Mouse (Mus musculus) embryo, embryonic 11.5 days (tissue): Measurements from ENCODE around the gene Serac1.

Experiments used
- DNase-seq: peaks from one replicate; pipeline ENCODE4 v3.0.0-alpha.2; 2012; ENCODE audit warnings: low read depth, low spot score

Serac1 gene

DNA sequence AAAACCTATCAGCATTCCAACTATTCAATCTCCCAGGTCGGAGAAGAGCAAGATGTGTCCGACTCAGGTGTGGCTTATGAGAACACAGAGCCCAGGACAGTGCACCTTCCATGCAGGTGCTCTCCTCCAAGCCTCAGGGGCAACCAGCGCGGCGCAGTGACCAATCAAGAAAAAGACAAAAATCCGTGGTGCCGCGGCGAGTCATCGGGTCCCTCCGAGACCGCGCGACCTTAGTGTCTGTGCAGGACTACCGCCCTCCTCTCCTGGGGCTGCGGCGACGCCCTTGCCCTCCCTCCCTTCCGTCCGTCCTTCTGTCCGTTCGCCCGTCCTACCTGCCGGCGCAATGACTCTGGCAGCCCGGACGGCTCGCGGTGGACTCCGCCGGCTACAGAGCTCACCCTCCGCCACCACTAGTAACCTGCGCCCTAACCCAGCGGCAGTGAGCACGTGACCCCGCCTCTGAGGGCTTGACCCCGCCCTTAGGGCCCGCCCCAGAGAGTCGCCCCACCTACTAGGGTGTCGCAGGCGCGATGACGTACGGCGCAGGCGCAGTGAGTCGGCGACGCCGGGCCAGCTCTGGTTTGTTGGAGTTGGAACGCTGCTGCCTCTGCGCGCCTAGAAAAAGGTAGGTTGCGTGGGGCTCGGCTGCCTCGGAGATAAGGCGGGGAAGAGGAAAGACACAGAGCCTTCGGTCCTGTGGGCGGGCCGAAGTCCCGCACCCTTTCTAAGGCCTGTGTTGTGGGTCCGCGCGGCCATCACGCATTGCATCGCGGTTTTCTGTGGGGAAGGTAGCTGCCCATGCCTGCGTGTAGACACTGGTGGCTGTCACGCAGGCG lies at the start of gene Serac1, which contains the start of gene Gtf2h5:
Gene Serac1, minus strand, starts transcription at position 455 of the 836 bp plus-strand sequence.
Gene Gtf2h5, plus strand, starts transcription at position 500 of the 836 bp plus-strand sequence.
- peak; percentile 96 for DNase-seq

- no peak for DNase-seq
These were observed 48.5 kb upstream of the Serac1 start for GRCm38 (mm10) chr17:6128039-6128438.

GRCm38 (mm10) chr17:6125441-6125840 lies 45.9 kb upstream of the Serac1 start:
- no peak for DNase-seq

GRCm38 (mm10) chr17:6123776-6124175 lies 44.2 kb upstream of the Serac1 start:
- DNase-seq = no peak

- DNase-seq = no peak
These were observed 39.3 kb upstream of the Serac1 start for GRCm38 (mm10) chr17:6118861-6119260.

- no peak for DNase-seq
These were observed 38.4 kb upstream of the Serac1 start for GRCm38 (mm10) chr17:6117917-6118316.

GRCm38 (mm10) chr17:6117148-6117725 lies 37.7 kb upstream of the Serac1 start:
- no peak for DNase-seq

DNA sequence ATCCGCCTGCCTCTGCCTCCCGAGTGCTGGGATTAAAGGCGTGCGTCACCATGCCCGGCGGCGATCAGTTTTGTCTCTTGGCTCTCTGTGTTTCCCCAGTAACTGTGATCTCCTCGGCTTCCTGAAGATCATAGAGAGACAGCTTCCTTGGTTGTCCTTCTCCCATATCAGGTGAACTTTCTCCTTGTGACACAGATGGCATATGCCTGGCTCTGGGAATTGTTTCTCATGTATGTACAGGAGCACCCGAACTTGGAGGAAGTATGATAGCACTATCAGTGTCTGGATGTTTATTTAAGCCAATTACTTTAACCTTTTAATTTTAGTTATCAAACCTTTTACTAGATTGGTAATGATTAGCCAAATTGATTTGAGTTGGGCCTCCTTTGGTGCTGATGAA lies 35.5 kb upstream of the Serac1 start:
- DNase-seq = no peak

DNA sequence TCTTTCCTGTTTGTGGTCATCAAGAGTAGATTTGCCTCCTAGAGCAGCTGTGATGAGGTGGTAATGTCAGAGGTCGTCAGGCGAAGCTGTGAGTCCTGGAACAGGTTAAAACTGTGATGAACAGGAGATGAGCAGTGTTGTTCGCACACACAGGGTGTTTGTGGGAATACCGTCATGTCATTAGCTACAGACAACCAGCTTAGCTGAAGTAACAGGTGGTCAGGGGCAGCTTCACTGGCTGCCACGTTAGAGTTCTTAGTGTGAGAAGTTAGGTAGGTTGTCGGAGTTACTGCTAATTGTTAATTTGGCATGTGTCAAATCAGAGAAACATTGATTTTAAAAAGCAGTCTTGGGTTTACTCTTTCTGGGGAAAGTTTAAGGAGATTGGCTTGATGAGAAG lies 34.1 kb upstream of the Serac1 start:
- no peak for DNase-seq

GRCm38 (mm10) chr17:6110956-6111355 lies 31.4 kb upstream of the Serac1 start:
- DNase-seq = no peak

DNA sequence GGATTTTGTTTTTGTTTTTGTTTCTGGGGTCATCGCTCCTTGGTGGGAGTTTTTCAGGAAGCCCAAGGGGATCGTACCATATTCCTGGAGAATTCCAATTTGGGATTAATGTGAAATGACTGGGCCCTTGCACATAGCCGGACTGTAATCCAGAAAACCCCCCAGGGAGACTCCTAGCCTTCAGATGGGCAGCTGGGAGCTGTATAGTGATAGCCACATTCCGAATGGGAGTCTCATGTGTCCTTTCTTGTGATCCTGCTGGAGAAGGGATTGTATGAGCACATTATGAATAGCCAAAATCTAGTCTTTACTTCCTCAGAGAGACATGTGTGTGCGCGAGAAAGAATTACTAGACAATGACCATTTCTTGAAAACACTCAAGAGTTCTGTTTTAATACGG lies 28.6 kb upstream of the Serac1 start:
- DNase-seq = no peak

GRCm38 (mm10) chr17:6107015-6107601 lies 27.6 kb upstream of the Serac1 start:
- DNase-seq = peak; percentile 23

DNA sequence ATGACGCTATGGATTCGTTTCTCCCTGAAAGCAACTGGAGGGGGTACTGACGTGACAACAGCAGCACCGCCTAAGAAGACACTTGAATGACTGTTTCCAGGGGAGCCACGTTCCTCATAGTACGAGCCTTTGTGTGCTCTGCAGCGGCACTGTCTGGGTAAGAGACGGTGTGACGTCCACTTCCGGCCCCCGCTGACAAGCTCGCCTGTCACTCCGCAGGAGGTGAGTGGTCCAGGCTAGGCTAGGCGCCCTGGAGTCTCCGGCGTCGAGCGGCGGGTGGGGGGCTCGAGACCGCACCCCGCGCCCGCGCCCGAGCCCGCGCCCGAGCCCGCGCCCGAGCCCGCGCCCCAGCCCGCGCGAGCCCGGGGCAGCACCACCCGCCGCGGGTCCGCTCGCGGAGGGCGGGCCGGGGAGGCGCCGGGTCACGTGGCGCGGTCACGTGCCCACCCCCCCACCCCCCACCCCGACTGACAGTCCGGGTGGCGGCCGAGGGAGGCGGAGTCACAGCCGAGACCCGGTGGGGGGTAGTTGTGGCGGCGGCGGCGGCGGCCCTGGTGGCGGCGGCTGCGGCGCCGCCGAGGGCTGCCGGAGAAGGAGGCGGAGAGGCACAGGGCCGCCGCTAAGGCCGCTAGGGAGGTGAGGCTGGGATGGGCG lies 26.9 kb upstream of the Serac1 start, which contains the start of gene Tulp4:
Gene Tulp4, plus strand, starts transcription at position 77 of the 654 bp plus-strand sequence.
- peak; percentile 76 for DNase-seq

- DNase-seq = no peak
These were observed 24.0 kb upstream of the Serac1 start for GRCm38 (mm10) chr17:6103566-6103965.

- no peak for DNase-seq
These were observed 22.7 kb upstream of the Serac1 start for GRCm38 (mm10) chr17:6102287-6102686.

DNA sequence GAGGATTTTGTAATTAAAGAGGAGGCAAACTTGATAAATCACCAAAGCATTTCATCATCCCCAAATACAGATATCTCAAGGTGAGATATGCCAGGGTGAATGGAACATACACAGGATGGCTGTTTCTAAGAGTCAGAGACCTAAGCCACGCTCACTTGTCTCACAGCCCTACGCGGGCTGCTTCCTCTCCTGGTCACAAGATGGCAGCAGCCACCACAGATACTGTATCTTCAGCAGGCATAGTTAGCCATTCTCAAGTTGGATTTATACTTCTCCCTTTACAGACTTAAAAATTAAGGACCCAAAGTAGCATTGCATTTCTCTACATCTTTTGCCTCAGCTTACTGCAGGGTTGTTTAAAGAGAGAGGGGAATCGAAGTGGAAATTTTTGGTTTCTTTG lies 18.3 kb upstream of the Serac1 start:
- peak; percentile 44 for DNase-seq

GRCm38 (mm10) chr17:6095579-6095978 lies 16.0 kb upstream of the Serac1 start:
- DNase-seq = no peak

- no peak for DNase-seq
These were observed 12.1 kb upstream of the Serac1 start for GRCm38 (mm10) chr17:6091604-6092003.

DNA sequence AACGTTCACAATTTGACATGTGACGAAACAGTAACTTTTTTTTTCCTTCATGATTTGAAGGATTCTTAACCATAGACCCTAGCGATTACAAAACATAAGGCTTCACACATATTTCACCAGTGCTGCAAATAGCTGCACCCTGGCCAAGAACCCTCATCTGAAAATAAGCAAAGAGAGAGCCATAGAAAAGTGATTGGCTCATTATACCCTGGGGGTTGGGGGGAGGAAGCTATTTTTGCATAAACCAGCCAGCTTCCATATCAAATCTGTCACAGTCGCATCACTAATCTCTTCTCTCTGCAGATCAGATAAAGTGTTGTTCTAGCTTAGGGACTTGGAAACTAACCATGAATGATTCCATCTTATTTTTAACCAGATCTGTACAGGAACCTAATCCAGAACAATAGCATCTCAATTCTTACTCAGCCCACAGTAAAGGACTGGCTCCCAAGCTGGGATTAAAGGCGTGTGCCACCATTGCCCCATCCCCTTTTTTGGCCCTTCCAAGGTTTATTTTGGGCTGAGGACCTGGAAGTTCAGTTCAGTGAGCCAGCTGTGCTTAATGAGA lies 3.9 kb upstream of the Serac1 start:
- DNase-seq = no peak

DNA sequence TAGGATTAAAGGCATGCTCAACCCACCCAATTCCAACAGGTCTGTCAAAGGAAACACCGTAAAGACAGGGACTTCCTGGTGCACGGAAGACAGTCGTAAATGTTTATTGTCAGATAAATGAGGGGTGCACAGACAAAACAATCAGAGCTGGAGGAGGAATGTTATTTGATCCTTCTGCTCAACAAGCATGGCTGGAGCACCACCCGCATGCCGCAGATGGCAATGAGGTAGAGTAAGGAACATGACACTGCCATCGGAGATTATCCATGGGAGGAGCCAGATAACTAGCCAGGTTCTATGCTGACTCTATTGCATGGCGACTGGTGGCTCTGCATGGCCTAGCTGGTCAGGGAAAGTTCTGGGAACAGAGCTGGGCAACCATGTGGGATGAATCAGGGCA lies 6.1 kb downstream of the Serac1 start:
- no peak for DNase-seq

DNA sequence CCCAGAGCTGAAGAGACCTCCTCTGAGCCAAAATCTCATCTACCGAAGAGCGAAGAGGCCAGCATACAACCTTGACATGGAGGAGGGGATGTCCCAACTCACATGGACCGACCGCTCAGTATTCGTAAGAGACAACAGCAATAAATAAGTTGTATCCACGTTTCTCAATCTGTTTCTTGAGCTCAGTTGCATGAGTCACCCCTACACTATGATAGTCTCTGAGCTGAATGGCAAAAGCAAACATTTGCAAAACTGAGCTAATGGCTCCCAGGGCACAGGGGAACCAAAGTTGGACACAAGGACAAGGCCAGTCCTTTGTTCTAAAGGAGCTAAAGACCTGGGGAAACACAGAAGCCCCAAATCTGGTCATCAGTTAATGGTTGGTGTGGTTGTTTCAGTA lies 9.7 kb downstream of the Serac1 start:
- no peak for DNase-seq

DNA sequence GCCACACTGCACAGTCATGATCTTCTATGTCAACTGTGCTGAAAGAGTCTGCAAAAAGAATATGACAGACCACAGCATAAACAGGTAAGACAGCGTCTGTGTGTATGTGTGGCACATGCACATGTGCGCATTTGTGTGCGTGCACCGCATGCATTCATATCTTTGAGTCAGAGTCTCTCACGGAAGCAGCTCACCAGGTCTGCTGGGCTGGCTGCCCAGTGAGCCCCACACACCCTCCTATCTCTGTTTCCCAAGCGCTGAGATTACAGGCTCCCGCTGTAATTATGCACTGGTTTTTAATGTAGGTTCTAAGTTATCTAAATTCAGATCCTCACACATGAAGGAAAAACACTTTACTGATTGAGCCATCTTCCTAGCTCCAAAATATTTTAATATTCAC lies 11.9 kb downstream of the Serac1 start:
- no peak for DNase-seq
